Mouse (Mus musculus): ENCODE results near the gene Olfr141.

The Olfr141 gene

GRCm38 (mm10) chr2:86809918-86810317 lies at the start of gene Olfr141:
TSS of gene Olfr141 (minus strand) at chr2:86810018.
- DNase-seq (ENCODE audit: low spot score) = no peak

- no peak for DNase-seq (ENCODE audit: low spot score)
These were observed 41.8 kb upstream of the Olfr141 start, which contains the start of gene Olfr1095 for GRCm38 (mm10) chr2:86851596-86851995. TSS of gene Olfr1095 (minus strand) at chr2:86851696.

- no peak for DNase-seq (ENCODE audit: low spot score)
These were observed 14.5 kb upstream of the Olfr141 start, which contains the start of gene Olfr1094 for GRCm38 (mm10) chr2:86824363-86824762. TSS of gene Olfr1094 (plus strand) at chr2:86824663.

GRCm38 (mm10) chr2:86782179-86782578 lies 27.6 kb downstream of the Olfr141 start, which contains the start of gene Olfr1093:
TSS of gene Olfr1093 (plus strand) at chr2:86782479.
- DNase-seq (ENCODE audit: low spot score) = no peak

- no peak for DNase-seq (ENCODE audit: low spot score)
These were observed 48.8 kb downstream of the Olfr141 start for GRCm38 (mm10) chr2:86761050-86761449.

GRCm38 (mm10) chr2:86758893-86759292 lies 50.9 kb downstream of the Olfr141 start, which contains the start of gene Olfr1090:
TSS of gene Olfr1090 (minus strand) at chr2:86758993.
- no peak for DNase-seq (ENCODE audit: low spot score)
